Mouse (Mus musculus) olfactory bulb, adult 2 months (tissue): ENCODE data around the gene 4833427G06Rik.

Experiments
- CTCF ChIP-seq: fragments of 200-500 bp; IDR thresholded peaks from 2 replicates; pipeline ENCODE4 v1.5.1; 2012; ENCODE audit warnings: low read depth, mild to moderate bottlenecking, low read length, moderate library complexity; ENCODE audit not compliant: insufficient read depth
- POLR2A ChIP-seq: fragments of 200-500 bp; IDR thresholded peaks from 2 replicates; pipeline ENCODE4 v1.6.1; 2012; ENCODE audit warnings: mild to moderate bottlenecking, low read depth, low read length, moderate library complexity; ENCODE audit not compliant: insufficient read depth

- no peak for TF ChIP-seq CTCF
- TF ChIP-seq POLR2A: no peak
These were observed 20.3 kb downstream of the 4833427G06Rik start for GRCm38 (mm10) chr9:51081614-51082013.
